Mouse (Mus musculus) adrenal gland, postnatal 4 days (tissue): ENCODE results near the gene Tram2. TPM values are rescaled to one million over a fixed set of nuclear protein-coding genes. Genes with fewer than 3 reads are reported as not detected.

ENCODE experiments used
- DNase-seq, 2 experiments: peaks; one replicate each; pipeline ENCODE4 v3.0.0; 2021 to 2022; ENCODE audit warnings: low spot score in 2 of 2, mixed read lengths in 2 of 2
- total RNA-seq, 2 experiments: library from RNA; stranded (reverse); gene quantifications; 2 replicates each; pipeline ENCODE4 v1.2.3; 2021

Gene Tram2
- total RNA-seq, 2 experiments from 2014 or later, result 12.2 to 14.2 TPM

DNA sequence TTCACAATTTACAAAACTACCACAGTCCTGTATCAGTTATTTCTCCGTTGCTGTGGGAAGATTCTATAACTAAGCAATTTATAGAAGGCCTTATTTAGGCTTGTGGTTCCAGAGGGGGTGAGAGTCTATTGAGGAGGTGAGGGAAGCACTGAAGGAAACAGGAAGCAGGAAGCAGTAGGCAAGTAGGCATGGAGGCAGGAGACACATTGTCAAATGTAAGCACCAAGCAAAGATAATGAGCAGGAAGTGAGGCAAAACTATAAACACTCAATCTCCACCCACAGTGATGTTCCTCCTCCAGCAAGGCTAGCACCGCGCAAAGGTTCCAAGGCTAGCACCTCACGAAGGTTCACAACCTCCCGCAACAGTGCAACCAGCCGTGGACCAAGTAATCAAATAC is 97.3 kb downstream of the Tram2 start:
- DNase-seq, result no peak

DNA sequence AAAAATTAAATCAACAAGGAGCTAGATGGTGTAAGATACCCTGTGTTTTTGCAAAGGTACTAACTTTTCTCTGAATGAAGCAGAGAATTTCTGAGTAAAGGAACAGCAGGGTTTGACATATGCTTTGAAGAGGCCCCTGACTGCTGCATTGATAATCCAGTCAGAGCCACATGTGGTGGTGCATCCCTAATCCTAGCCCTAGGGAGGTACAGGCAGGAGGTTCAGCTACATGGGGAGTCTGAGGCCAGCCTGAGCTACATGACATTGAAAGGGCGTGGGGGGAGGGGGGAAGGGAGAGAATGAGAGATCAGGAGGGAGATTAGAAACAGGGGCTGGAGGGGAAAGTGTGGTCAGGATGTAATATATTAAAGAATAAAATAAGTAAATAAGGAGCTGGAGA is 98.5 kb downstream of the Tram2 start:
- DNase-seq, result no peak

DNA sequence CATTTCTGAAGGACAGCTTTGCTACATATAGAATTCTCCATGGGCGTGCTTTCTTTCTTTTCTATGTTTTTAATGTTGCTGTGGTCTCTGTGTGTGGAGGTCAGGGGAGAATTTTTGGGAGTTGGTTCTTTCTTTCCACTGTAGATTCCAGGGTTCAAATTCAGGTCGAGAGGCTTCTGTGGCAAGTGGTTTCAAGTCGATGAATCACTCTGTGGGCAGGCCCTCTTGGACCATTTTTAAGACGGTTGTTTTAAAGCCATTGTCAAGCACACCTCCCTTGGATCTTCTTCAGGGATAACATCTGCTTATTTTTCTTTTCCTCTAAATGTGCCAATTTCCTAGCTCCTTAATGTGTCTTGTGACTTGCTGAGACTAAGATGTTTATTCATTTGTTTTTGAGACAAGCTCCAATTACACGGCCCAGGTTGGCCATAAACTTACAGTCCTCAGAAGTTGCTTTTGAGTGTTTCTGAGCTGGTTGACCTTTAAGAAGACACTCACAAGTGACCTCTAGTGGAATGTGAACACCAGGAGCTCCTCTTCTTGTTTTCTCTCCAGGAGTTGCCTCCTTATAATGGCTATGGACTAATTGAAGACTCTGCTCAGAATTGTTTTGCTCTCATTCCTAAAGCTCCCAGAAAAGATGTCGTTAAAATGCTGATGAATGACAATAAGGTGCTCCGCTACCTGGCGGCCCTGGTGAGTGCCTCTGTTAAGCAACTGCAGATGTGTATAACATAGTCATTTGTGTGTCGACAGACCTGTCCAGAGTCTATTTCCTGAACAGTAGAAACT is 104.5 kb downstream of the Tram2 start:
- no peak for DNase-seq

DNA sequence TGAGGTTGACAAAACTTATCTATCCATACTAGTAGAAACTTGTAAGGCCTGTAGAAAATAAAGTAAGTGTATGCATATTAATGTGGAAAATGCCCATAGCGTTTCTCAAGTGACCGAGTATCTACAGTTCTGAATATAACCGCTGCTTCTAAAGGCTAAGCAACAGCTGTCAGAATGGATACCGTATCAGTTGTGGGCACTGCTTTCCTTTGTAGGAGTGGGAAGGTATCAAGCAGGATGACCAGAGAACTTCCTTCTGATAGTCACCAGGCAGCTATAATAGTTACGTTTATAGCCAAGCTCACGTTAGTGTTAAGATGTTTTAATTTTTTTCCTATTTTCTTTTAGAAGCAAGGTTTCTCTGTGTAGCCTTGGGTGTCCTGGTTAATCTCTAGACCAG is 105.6 kb downstream of the Tram2 start:
- no peak for DNase-seq

DNA sequence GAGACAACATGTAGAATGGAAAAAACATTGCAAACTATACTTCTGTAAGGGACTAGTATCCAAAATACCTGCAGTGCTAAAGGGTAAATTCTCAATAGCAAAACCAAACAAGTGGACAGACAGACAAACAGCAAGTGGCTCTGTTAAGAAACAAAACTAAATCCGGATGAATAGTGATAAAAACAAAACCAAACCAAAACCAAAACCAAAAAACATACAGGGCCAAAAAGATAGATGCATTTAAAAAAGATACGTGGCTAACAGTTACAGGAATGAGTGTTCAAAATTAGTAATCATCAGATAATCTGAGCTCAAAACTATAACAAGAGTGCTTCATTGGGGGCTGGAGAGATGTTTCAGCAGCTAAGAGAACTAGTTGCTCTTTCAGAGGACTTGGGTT is 109.4 kb downstream of the Tram2 start:
- no peak for DNase-seq

DNA sequence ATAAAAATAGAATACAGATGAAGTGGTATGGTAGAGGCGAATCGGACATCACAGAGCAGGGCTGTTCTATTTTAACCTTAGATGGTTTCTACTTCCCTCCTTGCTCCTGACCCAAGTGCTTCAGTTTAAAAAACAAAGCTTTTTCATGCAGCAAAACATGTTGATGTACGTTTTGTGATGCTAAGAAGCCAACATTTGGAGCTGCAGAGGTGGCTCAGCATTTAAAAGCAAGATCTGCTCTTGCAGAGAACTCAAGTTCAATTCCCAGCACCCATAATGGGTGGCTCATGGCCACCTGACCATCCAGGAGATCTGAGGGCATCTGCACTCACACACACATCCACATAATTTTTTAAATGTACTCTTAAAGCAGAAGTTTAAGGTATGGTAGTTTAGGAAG is 124.2 kb downstream of the Tram2 start:
- no peak for DNase-seq

DNA sequence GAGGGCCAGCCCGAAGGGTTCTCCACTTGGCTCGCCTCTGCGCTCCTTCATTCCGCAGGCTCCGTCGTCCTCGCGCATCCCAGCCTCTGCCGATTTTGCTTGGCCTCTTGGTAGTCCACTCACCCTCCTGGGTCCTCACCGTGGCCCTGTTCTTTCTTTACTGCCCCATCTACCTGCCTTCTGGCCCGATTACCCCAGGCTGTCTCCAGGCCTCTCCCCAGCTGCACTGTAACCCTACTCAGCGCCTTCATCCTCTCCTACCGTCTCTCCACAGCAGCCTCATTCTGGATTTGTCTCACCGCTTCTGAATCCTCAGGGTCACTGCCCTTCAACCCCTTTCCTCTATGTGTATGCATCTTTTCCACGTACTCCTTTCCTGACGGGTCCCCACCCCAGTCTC is 127.2 kb downstream of the Tram2 start:
- no peak for DNase-seq

DNA sequence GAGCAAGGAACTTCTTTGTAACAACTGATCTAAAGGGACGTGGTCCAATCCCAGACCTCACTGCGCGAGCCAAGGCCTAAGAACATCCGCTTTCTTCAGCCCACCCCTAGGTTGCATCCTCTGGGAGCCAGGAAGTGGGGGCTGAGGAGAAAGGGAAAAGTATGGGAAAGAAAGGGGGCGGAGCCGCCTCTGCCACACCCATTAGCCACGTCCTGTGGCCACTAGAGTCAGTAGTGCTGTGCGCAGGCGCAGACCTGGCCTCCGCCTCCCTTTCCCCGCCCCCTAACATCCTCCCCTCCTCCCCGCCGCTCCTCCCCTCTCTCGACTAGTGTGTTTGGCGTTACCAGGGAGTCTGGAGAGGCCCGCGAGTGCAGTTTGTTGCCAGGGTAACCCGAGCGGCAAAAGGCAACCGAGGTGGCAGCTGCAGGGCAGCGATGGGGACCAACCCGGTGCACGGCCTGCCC is 127.7 kb downstream of the Tram2 start, which contains the start of gene Efhc1:
TSS of gene Efhc1 (plus strand) at position 327 of the 464 bp plus-strand sequence.
- peak; percentile 71 to 86 for DNase-seq

Other genes with a start within 250 kb of the Tram2 start
- 10 to 100 TPM; 40.5 to 44.6 TPM for gene Paqr8, start 188.6 kb downstream of the Tram2 start, total RNA-seq
- 1 to 10 TPM; 3.0 to 3.4 TPM for gene Efhc1, start 127.6 kb downstream of the Tram2 start, total RNA-seq
- 1 to 10 TPM; 7.2 to 9.4 TPM for gene Tmem14a, start 139.3 kb upstream of the Tram2 start, total RNA-seq
- gene Gsta3, start 161.4 kb upstream of the Tram2 start, total RNA-seq, result 10 to 100 TPM in 1 of 2 experiments, 1 to 10 TPM in 1; 7.8 to 37.1 TPM